Mouse (Mus musculus) C2C12 (cell line): ENCODE data around the gene Glb1.

ENCODE experiments used
- CEBPB ChIP-seq: IDR thresholded peaks from one replicate; pipeline ENCODE4 v1.6.1; 2011; ENCODE audit warnings: low read depth, mild to moderate bottlenecking, control low read depth, moderate library complexity
- CTCF ChIP-seq: IDR thresholded peaks from one replicate; pipeline ENCODE4 v1.5.1; 2011; ENCODE audit not compliant: control insufficient read depth, insufficient read depth, insufficient read length

DNA sequence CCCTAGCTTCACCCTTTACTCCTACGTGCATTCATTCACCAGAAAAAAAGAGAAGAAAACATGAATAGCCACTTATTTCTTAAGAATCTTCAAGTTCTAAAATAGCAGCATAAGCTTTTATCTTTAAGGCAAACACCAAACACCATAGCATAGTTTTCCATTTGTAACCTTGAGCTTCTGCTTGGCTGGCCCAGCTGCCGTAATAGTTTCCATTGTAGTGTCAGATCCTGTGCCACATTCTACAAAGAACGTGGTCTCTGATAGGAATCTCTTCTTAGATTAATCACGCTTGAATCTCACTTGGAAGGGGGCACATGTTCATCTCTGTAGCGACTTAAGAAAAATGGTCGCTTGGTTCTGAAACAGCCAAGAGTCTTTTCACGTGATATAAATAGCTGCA, 50.7 kb downstream of the Glb1 start:
- no peak for TF ChIP-seq CEBPB
- TF ChIP-seq CTCF, result no peak
